Mouse (Mus musculus) ovary, postnatal 14 days (tissue): Measurements from ENCODE around the gene Kif27.
"Not testable (repeated sequence)": the region's sequence is repeated elsewhere in the genome, so short reads cannot be mapped to it uniquely, and the experiment has no call there.

Source experiments
- DNase-seq: peaks from one replicate; pipeline ENCODE4 v3.0.0; 2022; ENCODE audit warnings: low spot score

The Kif27 gene

DNA sequence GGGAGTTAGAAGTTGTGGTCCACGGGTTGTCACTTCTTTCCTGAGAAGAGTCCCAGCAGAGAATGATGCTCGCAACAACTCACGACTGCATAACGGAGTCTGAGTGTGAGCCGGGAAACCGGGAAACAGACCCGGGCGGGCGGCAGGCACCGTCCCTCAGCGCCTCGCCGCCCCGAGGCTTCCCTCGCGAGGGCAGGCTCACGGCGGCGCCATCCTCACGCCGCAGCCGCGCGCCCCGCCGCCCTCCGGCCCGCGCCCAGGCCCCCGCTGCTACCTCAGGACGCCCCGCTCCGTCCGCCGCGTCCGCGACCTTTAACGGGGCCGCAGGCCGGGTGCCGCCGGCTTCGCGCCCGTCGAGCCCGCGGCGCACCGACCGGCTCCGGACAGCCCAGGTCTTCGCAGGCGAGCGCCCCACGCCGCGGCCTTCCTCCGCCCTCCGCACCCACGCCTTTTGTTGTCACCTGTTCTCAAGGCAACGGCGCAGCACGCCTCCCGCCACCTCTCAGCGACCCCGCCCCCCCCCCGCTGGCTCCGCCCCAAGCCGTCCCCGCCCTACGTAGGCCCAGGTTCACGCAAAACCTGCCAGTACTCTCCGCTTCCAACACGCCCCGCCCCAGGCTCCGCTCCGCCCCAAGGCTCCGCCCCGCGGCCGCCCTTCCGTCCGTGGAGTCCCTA, at the start of gene Kif27:
Gene Kif27, minus strand, starts transcription at position 494 of the 675 bp plus-strand sequence.
- DNase-seq = peak; percentile 64

- not testable (repeated sequence) for DNase-seq
Observed at GRCm38 (mm10) chr13:58403243-58403642, 44.3 kb upstream of the Kif27 start, which contains the start of gene Hnrnpk. Hnrnpk (minus strand) TSS chr13:58403343.

- no peak for DNase-seq
Observed at GRCm38 (mm10) chr13:58402744-58403110, 43.8 kb upstream of the Kif27 start.

DNA sequence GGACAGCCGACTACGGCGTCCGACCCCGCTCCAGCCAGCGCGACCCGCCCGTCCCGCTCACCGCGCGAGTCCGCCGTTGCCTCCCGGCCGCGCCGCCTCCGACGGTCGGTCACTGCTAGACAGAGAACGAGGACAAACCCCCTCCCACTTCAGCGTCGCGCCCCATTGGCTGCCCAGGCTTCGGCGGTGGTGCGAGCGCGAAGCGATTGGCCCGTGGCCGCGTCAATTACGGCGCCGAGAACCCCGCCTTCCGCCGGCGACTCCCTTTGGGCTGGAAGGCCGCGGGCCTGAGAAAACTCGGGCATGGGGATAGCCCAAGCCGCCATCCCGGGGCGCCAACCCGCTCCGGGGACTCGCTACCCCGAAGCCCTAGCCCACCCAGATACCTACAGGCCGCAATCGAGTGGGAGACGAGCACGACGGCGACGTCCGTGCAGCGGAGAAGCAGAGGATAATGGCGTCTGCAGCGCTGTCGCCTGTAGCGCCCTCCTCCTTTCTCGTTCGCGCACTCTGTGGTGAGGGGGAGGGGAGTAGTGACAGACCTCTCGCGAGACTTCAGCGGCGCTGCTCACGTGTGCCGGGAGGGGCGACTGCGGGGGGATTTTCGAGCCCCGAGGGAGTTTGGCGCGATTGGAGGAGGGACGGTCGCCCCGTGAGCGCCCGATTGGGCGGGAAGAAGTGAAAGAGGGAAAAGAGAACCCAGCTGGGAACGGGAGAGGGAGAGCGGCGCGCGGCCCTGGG, 43.3 kb upstream of the Kif27 start, which contains the start of gene Rmi1:
Gene Rmi1, plus strand, starts transcription at position 246 of the 741 bp plus-strand sequence.
- peak; percentile 96 for DNase-seq

- DNase-seq = peak; percentile 50
Observed at GRCm38 (mm10) chr13:58401135-58402002, 42.4 kb upstream of the Kif27 start.

DNA sequence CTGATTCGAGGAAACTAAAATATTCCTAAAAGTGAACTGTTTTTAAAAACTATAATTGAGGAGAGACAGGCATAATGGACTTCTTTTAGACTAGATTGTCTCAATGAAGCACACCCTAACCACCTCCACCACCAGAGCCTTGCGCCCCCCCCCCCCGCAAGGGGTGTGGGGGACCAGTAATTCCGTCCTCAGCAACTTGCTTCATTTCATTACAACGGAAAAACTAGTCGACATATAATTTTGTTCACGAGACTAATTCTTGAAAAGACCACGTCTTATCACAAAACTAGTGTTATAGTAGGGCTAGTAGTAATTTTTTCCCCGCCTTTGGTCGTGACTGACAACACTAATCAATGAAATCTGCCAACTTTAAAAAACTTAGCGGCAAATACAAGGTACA, 41.7 kb upstream of the Kif27 start:
- no peak for DNase-seq

DNA sequence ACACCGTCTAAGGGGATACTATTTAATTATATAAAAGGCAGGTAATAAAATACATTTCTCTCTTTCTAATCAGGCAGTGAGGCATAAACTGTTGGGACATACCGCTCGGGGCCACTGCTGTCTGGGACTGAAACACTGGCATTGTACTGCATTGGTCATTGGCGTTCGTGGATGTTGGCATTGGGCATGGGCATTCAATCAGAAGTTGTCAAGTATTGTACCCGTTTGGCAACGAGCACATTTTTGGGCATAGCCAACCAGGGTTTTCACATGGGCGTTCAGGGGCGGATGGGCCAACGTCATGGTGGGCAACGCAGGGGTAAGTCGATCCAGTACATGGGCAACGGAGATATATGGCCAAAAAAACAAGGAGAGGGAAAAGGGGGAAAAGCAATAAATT, 38.7 kb upstream of the Kif27 start:
- DNase-seq = no peak

DNA sequence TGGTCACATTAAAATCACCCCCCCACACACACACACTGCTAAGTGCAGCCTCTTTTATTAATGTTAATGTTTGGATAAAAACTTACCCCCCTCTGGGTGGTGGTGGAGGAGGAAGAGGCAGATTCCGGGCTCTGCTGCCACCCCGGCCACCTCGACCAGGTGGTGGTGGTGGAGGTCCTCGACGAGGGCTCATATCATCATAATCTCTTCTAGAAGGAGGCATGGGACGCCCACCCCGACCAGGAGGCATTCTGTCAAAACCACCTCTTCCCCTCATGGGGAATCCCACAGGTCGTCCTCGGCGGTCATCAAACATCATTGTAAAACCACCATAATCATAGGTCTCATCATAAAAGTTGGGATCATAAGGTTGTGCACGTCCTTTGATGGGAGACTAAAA, 35.5 kb upstream of the Kif27 start:
- DNase-seq = not testable (repeated sequence)

DNA sequence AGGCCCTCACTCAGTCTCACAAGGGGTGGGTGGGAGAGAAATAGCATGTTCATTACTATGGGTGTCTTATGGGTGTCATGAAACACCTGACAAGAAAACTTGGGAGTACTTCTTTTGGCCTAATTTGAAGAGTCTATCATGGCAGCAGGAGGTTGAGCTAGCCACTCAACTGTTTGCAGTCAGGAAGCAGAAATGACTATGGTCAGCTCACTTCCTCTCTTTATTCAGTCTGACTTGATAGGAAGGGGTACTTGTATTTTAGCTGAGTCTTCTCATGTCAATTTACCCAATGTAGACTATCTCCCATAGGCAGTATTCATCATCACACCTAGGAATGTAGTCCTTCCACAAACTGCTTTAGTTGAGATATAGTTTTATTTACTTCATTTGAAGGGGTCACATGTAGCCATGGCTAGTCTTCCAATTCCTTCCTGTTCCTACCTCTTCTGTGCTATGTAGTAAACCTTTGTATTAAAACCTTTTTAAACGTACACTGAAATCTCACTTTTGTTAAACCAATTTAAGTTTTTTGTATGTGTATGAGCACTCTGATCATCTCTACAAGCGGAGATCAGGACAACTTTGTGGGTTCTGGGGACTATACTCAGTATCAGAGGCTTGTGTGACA, 30.5 kb upstream of the Kif27 start:
- DNase-seq = no peak

- DNase-seq = no peak
Observed at GRCm38 (mm10) chr13:58388379-58388778, 29.5 kb upstream of the Kif27 start.

DNA sequence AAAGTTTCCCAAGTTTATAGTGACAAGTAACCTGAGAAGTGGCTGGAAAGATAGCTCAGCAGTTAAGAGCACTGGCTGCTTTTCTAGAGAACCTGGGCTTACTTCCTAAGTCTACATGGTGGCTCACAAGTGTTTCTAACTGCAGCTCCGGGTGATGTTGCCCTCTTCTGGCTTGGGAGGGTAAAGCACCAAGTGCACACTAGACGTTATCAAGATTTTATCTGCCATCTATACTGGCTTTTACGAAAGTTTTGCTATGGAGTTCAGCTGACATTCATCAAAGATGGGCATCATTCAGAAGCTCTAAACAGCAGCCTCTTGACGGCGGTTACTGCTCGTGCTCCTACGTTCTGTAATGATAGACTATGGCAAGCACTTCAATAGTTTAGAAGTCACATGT, 29.0 kb upstream of the Kif27 start:
- peak; percentile 59 for DNase-seq

GRCm38 (mm10) chr13:58385547-58385920, 26.6 kb upstream of the Kif27 start:
- DNase-seq = no peak

GRCm38 (mm10) chr13:58384779-58385546, 26.0 kb upstream of the Kif27 start, which contains the start of gene 2210016F16Rik:
2210016F16Rik (minus strand) TSS chr13:58385225.
- peak; percentile 49 for DNase-seq

DNA sequence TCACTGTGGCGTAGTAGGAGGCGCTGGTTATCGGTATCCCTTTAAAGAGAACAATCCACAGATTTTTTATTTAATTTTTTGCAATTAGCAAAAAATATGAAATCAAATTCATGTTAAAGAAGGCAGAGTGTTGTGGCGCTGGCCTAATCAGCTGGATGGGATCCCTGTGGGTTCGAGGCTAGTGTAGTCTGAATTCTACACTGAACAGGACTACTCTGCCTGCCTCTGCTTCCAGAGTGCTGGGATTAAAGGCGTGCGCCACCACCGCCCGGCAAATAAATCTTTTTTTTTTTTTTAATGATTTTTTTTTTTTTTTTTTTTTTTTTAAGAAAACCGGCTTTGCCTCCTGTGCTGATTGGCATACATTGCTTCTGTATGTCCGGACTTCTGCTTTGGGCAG, 25.4 kb upstream of the Kif27 start:
- no peak for DNase-seq

GRCm38 (mm10) chr13:58373153-58373470, 14.2 kb upstream of the Kif27 start:
- no peak for DNase-seq

DNA sequence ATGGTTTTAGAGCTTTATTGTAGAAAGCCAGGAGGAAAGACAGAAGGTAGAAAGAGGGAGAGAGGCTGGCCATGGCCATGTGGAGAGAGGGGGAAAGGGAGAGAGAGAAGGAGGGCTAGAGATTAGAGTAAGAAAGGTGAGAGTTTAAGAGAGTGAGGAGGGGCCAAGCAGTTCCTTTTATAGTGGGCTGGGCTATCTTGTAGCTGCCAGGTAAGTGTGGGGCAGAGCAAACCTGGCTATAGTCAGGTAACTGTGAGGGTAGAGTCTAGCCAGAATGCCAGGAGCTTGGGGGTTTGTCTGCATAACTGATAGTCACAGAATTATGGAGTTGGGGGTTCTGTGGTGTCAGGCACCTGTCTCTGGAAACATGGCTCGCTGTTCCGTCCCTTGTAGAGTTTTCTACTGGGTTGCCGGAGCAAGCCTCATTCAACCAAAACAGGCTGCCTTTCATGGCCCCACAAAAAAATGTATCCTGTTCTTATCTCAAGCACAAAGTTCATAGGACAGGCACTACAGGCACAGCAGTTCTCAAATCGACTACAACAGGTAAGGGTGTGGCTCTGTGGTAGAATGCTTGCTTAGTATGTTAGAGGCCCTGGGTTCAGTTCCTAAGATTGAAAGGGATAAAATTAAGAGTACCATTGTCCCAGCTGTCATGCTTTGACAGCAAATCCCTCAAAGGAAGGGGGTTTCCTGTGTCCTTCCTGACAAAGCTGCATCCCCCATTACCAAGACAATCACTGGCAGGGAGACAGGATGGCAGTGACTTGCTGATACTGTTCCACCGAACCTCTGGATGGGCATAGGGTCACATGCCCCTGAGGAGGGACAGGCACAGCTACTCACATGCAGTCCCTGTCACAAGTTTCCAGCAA, 13.6 kb upstream of the Kif27 start:
- DNase-seq = no peak

GRCm38 (mm10) chr13:58368835-58369234, 9.9 kb upstream of the Kif27 start:
- no peak for DNase-seq

DNA sequence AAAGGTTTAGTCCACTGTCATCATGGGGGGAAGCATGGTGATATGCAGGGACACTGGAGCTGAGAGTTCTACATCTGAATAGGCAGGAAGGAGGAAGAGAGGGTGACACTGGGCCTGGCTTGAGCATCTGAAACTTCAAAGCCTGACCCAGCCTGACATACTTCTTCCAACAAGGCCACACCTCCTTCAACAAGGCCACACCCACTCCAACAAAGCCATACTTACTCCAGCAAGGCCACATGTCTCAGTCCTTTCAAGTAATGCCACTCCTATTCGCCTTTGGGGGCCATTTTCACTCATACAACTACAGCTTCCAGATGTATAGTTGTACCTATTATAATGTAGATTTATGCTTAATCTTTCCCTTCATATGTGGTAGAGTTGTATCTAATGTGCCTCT, 8.7 kb upstream of the Kif27 start:
- DNase-seq = no peak

GRCm38 (mm10) chr13:58366373-58366772, 7.5 kb upstream of the Kif27 start:
- no peak for DNase-seq

DNA sequence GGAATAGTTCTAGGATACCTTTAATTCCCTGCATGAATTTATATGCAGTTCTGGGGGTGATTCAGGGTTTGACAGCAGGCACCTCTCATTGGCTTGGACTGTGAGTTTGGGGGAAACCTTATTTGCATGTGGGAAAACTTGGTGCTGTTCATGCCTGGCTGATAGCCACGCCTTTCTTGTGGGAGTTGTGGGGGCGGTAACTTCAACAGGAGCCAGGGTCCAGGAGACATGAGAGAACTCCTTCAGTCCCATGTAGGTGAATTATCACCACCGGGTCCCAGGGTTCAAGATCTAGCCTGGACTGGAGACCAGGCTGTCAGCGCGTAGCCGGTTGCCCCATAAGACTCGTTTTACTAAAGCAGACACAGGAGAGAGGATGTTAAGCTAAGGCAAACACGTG, 6.3 kb upstream of the Kif27 start:
- not testable (repeated sequence) for DNase-seq
